Mouse (Mus musculus) frontal cortex, adult 2 months (tissue): Measurements from ENCODE around the gene Hist1h2bl. TPM values are rescaled to one million over a fixed set of nuclear protein-coding genes. Genes with fewer than 3 reads are reported as not detected.
A peak's percentile ranks its signal among the peaks of the same experiment; 100 is the strongest.

Experiments
- DNase-seq, 2 experiments: peaks; one replicate each; pipeline ENCODE4 v3.0.0; 2022; ENCODE audit warnings: low spot score in 1 of 2; ENCODE audit errors: extremely low spot score in 1 of 2
- polyA plus RNA-seq: library from polyadenylated mRNA; depleted of rRNA; stranded (reverse); fragments of >200 nt; gene quantifications from 2 replicates; pipeline ENCODE4 v1.2.3, GENCODE M21; 2012; rRNA removed

Gene Hist1h2bl
- not detected in 2 replicates for polyA plus RNA-seq

- DNase-seq = peak; percentile 94 to 97
These were observed at the start of gene Hist1h2bl, which contains the start of gene Hist1h2ai for GRCm38 (mm10) chr13:21715864-21716539. Hist1h2bl (minus strand) TSS chr13:21716143. Hist1h2ai (plus strand) TSS chr13:21716422.

- DNase-seq = no peak
These were observed 39.8 kb upstream of the Hist1h2bl start for GRCm38 (mm10) chr13:21755707-21756106.

GRCm38 (mm10) chr13:21754294-21755001 lies 38.5 kb upstream of the Hist1h2bl start:
- peak in 1 of 2 experiments; percentile 51 for DNase-seq

- DNase-seq = peak; percentile 88 to 93
These were observed 37.8 kb upstream of the Hist1h2bl start, which contains the start of the genes Hist1h2ak and Hist1h2bn for GRCm38 (mm10) chr13:21753524-21754285. Hist1h2ak (minus strand) TSS chr13:21753827. Hist1h2bn (plus strand) TSS chr13:21754123.

DNA sequence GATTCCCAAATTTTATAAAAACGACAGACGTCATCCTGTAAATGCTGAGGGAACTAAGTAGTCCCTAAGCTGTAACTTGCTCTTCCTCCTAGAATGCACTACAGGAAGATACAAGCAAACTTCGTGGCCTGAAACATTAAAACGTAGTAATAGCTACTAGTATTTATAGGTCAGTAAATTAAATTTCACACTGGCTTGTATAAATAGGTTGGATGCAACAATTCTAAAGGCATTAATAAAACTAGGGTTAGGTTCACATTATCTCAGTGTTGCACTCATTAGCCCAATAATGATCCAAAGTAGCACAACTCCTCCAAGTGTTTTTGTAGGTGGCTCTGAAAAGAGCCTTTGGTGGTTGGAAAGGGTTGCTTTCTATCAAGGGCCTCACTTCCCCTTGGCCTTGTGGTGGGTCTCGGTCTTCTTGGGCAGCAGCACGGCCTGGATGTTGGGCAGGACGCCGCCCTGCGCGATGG lies 37.1 kb upstream of the Hist1h2bl start:
- peak in 1 of 2 experiments; percentile 15 for DNase-seq

DNA sequence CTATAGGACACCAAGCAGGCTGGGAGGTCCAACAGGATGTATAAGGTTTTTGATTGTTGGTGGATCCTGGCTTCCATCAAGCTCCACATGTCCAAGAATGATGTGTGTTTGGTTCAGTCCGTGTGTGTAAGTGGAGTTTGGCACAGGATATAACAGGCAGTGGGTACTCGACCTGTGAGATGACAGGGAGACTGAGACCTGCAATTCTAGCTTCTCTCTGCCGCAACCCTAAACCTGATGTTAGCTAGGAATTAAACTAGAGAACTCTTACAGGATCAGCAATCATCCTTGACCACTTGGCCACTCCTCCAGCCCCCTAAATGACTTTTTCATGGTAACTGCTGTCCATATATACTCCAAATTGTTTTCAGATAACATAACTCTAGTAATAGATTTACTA lies 36.4 kb upstream of the Hist1h2bl start:
- DNase-seq = no peak

DNA sequence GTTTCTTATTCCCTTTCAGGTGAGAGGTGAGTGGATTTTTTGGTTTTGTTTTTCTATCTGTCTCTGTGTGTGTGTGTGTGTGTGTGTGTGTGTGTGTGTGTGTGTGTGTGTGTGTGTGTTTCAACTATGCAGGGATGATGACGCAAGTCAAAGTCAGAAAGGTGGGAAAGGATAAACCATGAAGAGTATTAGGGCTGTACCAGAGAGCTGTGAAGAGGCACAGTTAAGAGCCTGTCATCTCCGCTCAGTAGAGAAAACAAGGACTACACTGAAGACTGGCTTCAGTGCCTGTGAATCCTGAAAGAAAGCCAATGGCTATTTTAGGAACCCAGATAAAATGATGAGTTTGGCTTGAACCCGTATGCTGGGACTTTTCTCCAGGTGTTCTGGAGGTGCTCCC lies 35.9 kb upstream of the Hist1h2bl start:
- DNase-seq = no peak

GRCm38 (mm10) chr13:21751417-21751816 lies 35.5 kb upstream of the Hist1h2bl start:
- DNase-seq = no peak

DNA sequence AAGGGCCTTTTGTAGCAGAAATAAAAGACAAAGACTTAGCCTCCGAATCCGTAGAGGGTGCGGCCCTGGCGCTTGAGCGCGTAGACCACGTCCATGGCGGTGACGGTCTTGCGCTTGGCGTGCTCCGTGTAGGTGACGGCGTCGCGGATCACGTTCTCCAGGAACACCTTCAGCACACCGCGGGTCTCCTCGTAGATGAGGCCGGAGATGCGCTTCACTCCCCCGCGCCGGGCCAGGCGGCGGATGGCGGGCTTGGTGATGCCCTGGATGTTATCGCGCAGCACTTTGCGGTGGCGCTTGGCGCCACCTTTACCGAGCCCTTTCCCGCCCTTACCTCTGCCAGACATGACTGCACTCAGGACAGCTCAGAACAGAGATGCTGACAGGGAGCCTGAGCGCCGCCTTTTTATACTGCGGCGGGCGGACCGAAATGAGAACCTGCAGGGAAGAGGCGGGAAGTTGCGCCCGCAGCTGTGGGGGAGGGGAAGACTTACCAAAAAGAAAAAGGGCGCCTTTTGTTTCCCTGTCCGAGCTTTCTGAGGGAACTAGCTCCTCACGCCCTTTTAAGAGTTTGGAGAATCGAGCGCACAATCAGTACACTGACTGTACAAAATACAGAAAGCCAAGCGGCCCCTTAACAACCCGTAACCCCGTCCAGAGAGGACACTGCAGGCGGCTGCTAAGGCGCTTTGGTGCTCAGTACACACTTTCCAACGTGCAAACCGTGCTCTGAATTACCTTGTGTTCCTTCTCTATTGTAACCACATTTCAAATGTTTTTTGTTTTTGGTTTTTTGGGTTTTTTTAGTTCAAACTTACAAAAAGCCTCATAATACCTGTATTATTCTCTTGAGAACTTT lies 34.4 kb upstream of the Hist1h2bl start, which contains the start of gene Hist1h4k:
Gene Hist1h4k, minus strand, starts transcription at position 347 of the 859 bp plus-strand sequence.
- DNase-seq = peak; percentile 87 to 96

DNA sequence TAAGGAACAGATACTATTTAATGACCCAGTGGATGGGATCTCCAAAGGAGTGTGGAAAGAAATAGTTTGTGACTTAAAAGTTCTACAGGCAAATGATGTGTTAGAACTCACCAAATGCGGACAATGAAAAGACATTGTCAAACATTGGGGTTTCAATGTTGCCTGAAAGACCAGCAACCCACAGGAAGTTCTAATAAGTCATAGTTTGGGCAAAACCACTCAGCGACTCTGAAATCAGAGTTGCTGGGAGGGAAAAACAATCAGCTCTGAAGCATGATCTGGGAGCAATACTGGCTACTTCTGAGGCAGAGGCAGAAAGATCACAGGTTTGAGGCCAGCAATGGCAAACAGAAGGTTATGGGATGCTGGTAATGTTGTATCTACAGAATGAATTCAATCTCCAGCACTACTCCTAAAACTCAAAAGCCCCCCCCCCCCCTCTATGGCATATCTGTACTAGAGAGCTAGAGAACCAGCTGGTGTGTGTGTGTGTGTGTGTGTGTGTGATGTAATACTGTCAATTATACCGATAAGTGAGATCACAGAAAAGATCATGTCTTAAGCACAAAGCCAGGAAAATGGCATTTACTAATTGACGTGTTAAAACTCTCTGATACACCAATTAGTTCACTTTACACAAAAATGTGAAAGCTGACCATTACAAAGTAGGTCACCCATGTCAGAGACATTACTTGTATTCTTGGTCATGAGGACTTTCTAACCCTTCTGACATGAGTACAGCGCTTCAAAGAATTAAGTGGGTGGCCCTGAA lies 33.6 kb upstream of the Hist1h2bl start:
- no peak for DNase-seq

GRCm38 (mm10) chr13:21745006-21745405 lies 29.1 kb upstream of the Hist1h2bl start:
- no peak for DNase-seq

- DNase-seq = peak; percentile 72 to 85
These were observed 19.2 kb upstream of the Hist1h2bl start, which contains the start of gene Hist1h4j for GRCm38 (mm10) chr13:21734906-21735767. Hist1h4j (plus strand) TSS chr13:21735064.

- peak; percentile 58 to 89 for DNase-seq
These were observed 18.3 kb upstream of the Hist1h2bl start for GRCm38 (mm10) chr13:21734010-21734905.

GRCm38 (mm10) chr13:21733466-21733865 lies 17.5 kb upstream of the Hist1h2bl start:
- no peak for DNase-seq

DNA sequence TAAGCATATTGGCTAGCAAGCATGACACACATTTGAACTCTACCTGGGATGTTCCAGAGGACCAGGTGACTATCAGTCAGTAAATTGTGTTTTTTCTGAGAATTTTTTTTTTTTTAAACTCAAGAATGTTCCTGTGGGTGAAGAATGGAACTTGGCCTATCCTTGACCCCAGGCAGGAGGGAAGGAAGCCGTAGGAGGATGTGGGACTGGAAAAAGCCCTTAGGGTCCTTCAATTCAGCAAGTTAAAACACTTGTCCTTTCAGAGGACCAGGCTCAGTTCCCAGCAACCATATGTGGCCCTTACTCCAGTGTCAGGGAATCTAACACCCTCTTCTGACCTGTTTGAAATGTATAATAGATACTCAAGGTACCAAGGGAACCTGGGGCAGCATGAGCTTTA lies 13.6 kb upstream of the Hist1h2bl start:
- DNase-seq = no peak

DNA sequence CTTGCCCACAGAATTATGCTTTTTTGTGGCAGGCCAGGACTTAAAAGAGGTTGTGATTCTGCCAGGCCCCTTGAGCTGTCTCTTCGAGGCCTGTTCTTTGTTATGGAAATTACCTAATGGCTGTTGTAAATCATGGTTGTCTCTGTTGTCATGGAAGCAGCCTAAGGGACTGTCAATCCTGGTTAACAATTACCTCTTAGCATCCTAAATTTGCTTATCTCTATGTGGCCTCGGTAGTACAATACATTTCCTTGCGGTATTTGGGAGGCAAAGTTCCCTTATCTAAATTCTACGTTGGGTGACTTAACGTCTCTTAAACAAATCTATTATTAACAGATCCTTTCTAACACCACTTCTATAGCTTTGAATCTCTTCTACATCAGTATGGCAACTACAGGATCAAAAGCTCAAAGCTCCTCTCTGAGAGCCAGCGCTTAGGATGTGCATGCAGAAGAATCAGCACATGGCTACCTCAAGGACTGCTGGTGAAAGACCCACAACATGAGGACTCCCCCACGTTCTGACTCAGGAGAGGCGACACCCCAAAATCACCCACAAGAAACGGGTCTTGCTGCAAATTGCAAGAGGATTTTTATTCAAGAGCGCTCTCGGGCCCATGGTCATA lies 12.1 kb upstream of the Hist1h2bl start:
- no peak for DNase-seq
